Mouse (Mus musculus) adrenal gland, postnatal 10 days (tissue): Measurements from ENCODE around the gene Eif2b3. TPM values are rescaled to one million over a fixed set of nuclear protein-coding genes. Genes with fewer than 3 reads are reported as not detected.

Source experiments
- DNase-seq: peaks from one replicate; pipeline ENCODE4 v3.0.0; 2021; ENCODE audit warnings: mixed read lengths
- total RNA-seq, 2 experiments: library from RNA; stranded (reverse); gene quantifications; 2 replicates each; pipeline ENCODE4 v1.2.3; 2021

Eif2b3 gene
- total RNA-seq, 2 experiments from 2014 or later: 29.3 to 32.3 TPM

DNA sequence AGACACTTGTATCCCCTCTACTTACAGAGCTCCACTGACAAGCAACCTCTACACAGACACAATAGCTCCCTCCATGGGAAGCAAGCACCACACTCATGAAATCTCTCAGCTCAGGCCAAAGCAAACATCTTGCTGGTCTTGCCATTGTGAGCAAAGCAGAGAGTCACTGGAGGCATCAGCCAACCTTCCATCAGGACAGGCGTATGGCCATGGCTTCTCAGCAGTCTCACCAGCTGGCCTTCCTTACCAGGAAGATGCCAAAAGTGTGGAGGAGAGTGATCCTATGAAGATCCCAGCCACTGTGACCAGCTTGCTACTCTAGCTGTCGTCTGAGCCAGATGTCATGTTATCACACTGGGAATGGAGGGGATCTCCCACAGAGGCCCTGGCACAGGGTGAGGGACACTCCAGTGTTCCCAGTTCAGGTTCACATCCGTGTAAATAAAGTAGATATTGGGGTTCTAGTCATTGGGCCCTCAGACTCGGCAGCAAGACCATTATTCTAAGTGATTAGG lies 4.2 kb upstream of the Eif2b3 start:
- DNase-seq: no peak

DNA sequence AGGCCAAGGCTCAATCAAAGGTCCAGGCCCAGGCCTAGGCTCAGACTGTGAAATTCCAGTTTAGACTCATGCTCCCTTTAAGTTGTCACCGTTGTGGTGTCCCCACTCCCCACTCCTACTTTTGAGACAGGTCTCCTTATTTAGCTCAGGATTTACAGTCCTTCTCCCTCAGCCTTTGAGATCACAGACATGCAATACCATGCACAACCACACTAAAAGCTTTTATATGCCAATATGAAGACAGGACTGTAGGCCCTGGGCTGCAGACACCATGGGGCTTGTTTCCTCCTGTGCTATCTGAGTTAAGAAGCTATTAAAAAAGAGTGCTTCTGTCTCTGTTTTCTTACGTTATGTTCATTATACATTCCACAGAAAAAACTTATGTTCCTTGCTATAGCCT lies 1.5 kb upstream of the Eif2b3 start:
- no peak for DNase-seq

DNA sequence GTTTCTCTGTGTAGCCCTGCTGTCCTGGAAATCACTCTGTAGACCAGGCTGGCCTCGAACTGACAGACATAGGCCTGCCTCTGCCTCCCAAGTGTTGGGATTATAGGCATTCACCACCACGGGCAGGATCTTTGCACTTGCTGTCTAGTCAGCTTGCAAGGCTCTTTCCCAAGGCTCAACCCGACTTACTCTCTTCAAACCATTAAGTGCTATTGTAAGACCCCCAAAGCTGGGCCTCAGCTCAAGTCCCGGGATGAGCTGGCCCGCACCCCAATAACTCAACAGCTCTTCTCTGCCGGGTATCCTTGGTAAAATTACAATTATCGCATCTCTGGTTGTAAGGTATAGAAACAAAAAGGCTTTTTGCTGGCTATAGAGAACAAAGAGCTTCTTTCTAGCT lies 875 bp upstream of the Eif2b3 start:
- no peak for DNase-seq

DNA sequence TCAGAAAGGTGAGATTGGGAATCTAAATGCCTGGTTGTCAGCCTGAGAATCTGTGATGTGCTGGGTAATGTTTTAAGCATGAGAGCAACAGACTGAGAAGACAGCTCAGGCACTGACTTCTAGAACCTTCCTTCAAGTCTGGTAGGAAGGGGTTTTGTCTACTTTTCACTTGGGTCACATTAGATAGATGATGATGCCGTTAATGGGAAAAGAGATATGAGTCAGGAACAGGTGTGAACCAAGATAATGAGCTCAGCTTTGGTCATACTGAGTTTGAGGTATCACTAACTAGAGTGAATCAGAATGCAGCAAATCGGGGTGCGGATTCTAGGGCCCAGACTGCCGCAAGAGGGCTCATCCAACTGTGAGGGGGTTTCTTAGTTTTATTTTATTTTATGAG lies 4.3 kb downstream of the Eif2b3 start:
- no peak for DNase-seq

DNA sequence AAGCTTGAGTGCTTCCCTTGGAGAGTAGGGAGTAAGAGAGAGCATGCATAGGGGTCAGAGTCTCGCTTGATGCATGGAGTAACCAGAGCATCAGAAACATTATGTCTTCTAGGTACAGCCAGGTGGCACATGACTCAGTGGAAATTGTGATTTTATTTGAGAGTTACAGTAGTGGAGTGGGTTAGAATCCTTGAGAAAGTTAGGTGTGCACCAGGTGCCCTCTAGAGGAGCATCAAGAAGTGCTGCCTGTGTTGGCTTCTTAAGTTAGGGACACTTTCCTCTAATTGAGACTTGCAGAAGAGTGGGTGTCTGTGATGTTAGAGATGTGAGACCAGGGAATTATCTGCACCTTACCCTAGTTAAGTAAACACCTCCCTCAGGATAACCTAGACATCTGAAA lies 11.9 kb downstream of the Eif2b3 start:
- no peak for DNase-seq

DNA sequence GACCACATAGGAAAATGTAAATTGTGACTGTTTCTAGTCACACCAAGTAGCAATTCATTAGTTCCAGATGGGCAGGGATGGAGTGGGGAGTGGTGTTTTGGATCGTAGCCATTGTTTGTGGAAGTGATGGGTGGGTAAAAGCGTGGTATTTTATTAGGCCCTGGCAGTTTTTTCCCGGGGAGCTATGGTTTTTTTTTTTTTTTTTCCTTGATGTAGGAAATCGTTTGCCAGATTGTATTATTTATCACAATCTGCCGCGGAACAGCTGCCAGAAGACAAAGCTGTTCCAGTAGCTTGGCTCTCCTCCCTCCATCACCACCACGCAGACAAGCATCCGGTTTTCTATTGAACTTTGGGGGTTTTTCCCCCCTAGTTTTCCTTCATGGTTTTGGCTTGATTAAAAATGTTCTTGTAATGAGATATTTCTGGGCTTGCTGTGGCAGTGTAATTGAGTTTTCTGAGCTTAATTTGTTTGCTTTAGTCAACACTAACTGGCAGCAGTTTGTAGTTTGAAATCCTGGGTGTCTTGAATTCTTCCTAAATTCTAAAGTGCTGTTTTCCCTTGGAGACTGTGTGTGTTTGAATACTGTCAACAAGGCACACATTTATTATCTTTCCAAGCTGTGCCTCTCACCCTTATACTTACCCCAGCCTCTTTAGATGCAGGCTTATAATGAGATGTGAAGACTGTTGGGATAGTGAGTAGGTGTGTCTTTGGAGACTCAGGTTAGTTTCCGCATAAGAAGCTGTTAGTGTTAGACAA lies 20.9 kb downstream of the Eif2b3 start:
- peak; percentile 64 for DNase-seq

DNA sequence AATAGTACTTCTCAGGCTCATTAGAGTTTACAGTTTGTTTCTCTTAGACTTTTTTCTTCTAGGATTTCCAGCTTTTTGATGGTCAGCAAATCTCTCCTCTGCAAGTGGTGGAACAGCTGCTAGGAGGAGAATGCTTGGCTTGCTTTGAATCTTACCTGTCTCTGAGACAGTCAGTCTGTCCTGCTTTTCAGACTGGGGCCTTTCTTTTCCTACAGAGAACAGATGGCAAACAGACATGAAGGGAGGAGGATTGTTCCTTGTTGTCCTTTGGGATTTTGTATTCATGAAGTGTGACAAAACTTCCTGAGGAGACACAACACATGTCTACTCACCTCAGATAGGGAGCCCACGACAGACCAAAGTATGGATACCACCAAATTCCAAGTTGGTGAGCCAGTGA lies 21.6 kb downstream of the Eif2b3 start:
- DNase-seq: no peak

DNA sequence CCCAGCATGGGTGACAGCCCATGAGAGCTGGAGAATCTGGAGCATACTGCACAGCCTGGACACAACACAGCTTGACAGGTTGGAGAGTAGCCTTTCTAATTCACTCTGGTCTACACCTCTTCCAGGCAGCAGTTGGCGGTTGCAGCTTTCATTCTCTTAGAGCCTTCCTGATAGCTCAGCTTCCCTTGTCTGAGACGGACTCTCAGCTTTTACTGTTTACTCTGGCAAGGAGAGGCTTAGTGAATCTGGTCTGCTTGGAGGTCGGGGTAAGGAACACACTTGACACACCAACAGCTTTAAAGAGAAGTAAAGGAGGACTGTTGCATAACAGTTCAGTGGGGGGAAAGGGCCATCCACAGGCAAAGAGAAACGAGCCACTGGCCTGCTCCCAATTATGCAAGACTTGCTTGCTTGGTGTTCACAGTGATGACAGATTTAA lies 22.1 kb downstream of the Eif2b3 start:
- peak; percentile 69 for DNase-seq

DNA sequence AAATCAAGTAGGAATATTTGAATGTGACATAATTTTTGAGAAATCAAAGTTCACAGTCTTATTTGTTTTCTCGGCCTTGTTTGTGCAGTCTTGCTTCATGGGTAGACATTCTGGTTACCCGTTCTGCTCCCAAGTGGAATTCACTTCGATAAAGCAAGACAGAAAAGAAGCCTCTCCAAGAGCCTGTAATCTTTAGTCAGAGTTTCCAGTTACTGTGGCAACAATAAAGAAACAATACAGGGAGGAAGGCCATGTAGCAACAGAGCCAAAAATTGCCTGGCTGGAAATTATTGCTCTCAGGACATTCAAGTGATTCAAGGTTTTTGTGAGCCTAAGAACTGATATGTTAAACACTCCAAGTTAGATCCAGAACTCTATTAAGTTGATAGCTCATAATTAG lies 29.6 kb downstream of the Eif2b3 start:
- DNase-seq: peak; percentile 43

DNA sequence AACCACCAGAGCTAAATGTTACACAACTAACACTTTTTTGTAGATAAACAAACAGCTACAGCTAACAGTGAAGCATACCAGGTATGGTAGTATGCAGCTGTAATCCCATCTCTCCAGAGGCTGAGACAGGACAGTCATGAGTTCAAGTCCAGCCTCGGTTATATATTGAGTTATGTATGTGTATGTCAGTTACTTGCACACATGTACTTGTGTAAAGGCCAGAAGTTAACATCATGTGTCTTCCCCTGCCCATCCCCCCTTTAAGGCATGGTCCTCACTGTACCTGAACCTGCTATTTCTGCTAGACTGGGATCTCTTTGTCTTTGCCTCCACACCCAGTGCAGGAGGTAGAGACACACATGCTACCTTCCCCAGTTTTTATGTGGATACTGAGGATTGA lies 30.3 kb downstream of the Eif2b3 start:
- no peak for DNase-seq

DNA sequence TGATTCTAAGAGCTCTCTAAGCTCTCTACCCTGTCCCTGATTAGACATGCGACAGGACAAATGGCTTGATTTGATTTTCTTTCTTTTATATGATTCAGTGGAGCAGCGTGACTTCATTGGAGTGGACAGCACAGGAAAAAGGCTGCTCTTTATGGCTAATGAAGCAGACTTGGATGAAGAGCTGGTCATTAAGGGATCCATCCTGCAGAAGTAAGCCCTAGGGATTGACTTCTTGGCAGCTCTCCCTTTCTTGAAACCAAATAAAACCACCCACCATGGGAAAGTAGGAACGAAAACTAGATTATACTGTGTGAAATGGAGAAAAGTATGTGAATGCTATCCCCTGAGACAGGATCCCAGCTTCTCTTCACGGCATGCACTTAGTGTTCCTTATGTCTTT lies 33.4 kb downstream of the Eif2b3 start:
- DNase-seq: no peak

DNA sequence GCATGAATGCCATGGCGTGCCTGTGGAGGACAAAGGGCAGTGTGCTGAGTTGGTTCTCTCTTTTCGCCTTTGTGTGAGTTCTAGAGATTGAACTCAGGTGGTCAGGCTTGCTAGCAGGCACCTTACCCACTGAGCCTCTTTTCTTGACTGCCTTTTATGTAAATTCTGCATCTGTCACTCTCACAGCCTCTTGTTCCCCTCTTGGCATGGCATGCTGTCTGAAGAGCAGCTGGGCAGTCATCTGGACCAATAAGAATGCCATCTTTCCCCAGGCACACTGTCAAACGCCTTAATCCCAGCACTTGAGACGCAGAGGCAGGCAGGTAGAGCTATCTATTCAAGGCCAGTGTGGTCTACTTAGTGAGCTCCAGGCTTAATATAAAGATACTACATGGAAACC lies 34.8 kb downstream of the Eif2b3 start:
- no peak for DNase-seq

DNA sequence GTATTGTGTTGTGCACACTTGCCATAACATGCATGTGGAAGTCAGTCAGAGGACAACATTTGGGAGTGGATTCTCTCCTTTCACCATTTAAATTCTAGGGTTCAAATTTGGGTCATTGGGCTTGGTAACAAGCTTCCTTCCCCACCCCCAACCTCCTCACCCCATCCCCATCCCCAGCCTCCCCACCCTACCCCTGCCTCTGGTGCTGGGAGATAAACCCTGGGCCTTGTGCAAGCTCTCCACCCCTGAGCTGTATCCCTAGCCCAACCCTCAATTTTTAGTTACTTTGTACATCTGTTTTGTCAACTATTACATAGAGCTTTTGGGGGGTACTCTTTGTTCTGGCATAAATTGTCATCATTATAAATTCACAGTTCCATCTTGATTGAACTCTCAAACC lies 36.9 kb downstream of the Eif2b3 start:
- no peak for DNase-seq

DNA sequence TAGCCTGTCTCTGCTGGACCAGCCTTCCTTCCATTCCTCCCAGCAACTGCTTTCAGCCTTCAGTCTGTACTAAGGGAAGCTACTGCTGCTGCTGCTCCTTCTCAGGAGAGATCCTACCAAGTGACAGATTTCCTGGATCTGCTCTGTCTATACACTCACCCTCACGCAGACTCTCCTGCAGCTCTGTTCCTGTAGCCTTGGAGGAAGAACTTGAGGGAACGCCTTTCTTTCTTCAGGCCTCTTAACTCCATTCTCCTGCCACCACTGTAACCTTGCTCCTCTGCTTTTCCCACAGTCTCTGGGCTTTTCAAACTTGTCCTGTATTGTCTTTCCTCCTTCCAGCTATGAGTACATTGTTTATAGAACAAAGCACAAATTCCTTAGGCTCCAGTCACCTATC lies 37.3 kb downstream of the Eif2b3 start:
- no peak for DNase-seq

DNA sequence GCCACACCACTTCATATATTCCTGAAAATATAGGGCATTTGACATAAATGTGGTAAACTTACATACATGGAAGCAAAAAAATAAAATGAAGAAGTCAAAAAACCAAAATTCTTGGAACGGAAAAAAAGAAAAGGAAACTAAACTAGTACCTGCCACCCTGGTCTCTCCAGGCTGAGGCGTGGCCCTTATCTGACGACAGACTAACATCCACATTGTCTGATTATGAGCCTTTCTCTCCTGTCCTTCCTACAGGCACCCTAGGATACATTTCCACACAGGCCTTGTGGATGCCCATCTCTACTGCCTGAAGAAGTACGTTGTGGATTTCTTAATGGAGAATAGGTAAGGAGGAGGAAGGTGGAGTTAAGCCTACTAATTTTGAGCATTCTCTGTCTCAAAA lies 39.3 kb downstream of the Eif2b3 start:
- DNase-seq: no peak

DNA sequence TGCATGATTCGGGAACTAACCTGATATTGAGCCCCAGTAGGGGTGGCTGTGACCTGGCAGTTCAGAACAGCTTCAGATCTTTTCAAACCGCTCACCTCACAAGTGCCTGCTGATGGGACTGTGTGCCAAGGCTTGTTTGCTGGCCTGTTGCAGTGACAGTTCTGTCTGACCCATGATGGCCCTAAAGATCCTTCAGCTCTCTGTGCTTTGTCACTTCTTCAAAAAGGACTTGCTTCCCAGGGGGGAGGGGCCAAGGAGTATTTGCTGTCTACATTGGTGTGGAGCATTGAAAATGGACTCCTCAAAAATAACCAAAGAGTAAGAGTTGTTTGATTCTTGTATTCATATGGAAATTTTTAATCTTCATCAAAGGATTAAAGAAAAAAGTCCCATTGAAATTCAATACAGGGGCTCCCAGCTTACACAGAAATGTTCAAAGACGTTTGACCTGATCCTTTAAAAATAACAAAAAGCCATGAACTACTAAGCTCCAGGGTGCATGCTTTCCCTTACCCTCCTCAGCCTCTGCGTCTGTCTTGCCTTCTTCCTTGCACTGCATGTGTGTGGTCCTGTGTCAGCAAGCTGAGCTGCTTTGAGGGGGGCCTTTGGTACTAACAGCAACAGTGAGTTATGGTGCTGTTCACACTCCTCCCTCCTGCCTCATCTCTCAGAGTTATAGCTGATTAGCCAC lies 43.6 kb downstream of the Eif2b3 start:
- DNase-seq: no peak

DNA sequence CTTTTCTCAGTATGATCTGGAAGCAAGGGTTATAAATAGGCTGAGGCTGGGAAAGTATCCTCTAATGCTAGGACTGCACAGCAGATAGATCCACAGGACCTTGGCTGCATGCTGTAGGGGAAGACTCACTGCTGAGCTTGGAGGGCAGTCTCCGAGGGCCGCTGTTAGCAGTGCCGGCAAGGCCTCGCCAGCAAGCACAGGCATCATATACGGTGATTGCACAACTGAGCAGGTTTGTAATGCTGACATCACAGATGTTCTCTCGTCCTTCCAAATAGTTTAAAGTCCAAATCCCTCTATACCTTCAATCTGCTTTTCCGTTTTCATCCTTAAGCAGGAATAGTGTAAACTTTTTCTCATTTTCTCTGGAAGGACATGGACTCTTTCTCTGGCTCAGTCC lies 48.8 kb downstream of the Eif2b3 start:
- DNase-seq: no peak

DNA sequence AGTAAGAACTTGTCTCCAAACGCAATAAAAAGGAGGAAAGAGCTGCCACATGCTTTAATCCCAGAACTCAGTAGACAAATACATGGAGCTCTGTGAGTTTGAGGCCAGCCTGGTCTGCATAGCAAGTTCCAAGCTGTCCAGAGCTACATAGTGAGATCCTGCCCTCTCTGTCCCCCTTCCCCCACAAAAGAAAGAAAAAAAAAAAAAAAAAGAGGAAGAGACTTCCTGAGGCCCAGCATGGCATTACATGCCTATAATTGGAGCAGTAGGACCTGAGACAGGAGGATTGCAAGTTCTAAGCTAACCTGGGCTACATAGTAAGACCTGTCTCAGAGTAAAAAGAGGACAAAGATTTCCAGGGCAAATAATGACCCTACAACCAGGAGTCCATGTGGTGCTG lies 50.4 kb downstream of the Eif2b3 start:
- no peak for DNase-seq

DNA sequence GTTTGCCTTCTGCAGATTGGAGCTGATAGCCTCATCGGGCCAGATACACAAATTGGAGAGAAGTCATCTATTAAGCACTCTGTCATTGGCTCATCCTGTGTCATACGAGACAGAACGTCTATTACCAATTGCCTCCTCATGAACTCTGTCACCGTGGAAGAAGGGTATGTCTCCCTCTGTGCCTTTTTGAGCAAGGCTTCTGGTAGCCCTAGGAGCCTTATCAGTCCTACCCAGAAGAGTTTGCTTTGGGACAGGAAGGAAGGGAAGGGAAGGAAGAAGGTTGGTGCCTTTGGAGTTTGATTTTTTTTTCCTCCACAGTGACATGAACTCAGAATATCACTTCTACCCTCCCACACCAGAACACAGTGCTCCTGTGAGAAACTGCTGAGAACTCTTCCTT lies 51.4 kb downstream of the Eif2b3 start:
- DNase-seq: no peak

DNA sequence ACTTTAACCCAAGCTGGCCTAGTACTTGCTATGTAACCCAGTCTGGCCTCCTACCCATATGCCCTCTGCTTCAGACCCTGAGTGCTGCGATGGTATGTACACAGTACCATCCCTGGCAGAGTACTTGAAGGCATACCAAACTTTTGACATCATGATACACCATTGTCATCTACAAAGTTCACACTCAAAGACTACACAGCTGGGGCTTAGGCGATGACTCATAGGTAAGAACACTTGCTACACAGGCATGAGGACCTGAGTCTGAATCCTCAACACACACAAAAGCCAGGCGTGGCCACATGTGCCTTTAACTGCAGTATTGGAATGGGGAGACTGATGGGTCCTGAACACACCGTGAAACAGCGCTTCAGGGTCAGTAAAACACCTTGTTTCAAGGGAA lies 52.0 kb downstream of the Eif2b3 start:
- no peak for DNase-seq

DNA sequence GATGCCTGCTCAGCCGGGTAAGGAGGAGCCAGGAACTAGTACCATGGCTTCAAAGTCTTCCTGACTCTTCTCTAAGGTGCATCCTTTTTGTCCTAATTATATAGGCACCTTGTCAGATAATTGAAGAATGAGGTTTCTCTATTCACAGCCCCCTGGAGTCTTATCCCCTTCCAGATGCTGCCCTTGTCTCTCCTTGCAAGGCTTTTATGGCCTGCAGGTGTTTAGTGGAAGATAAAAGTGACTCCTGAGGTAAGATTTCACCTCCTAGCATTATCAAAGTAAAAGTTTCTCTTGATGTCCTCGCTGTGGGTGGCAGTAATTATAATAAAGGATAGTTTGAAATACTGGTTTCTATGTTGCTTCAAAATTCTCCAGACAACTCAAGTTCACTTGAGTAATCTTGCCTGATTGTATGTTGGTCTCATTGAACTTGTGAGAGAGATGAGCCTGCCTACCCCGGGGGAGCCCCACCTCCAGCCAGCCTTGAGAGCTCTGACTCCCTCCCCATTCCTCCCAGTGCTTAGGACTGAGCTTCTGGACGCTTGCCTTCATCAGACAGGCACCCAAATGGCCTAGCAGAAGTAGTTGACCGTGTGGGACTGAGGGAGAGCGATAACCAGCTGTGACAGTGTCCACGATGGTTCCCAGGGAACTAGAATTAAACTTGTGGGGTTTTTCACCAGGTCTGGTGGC lies 68.9 kb downstream of the Eif2b3 start:
- DNase-seq: peak; percentile 43

DNA sequence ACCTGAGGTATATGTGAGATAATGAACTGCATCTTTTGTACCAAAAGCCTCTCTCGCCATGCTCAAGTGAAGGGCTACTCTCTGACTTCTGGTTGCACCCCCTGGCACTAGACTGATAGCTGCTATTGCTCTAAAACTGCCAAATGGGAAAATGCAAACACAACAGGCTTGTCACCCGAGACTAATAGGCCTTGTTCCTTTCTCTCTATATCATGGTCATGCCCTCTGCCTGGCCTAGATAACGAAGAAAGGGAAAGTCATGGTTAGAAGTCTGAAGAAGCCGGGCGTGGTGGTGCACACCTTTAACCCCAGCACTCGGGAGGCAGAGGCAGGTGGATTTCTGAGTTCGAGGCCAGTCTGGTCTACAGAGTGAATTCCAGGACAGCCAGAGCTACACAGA lies 71.4 kb downstream of the Eif2b3 start:
- DNase-seq: no peak

DNA sequence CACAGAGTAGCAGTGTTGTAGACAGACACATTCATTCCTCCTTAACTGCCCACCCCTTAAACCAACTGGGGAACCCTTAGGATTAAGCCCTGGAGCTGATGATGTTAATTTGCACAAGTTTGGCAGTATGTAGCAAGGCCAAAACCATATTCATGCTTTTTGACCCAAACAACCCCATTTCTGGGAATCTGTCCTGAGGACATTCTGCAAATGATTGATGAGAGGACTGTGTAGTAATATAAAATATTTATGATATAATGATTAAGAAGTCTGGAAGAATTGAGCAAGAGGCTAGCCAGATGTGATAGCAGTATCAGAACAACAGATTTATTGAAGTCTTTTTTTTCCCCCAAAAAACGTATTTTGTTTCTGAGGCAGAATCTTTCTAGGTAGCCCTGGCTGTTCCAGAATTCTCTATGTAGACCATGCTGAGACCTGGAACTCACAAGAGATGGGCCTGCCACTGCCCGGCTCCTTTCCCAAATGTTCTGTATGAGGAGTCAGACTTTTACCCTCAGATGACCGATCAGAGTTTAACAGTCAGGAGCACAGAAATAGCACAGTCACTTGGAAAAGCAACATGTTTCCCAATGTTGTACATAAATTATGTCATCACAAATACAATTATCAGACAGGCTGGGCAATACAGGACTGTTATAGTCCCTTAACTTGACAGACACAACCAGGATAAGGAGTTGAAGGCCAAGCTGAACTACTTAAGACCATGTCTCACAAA lies 75.6 kb downstream of the Eif2b3 start:
- no peak for DNase-seq
